Mouse (Mus musculus) liver, embryonic 14.5 days (tissue): ENCODE results near the gene Ss18l1.

Experiments used
- CTCF ChIP-seq: IDR thresholded peaks from 2 replicates; pipeline ENCODE4 v1.5.1; 2016; ENCODE audit warnings: antibody characterized with exemption, low read depth, control low read depth
- EP300 ChIP-seq: IDR thresholded peaks from 2 replicates; pipeline ENCODE4 v1.6.1; 2016; ENCODE audit warnings: antibody characterized with exemption, low read depth

GRCm38 (mm10) chr2:180051986-180052733 is 9.9 kb downstream of the Ss18l1 start:
- TF ChIP-seq CTCF (peak; percentile 73), EP300 (no peak)
